Mouse (Mus musculus): ENCODE measurements around the gene Tpst1. TPM values are rescaled to one million over a fixed set of nuclear protein-coding genes. Genes with fewer than 3 reads are reported as not detected.

The Tpst1 gene
- total and polyA plus RNA-seq, 3 experiments, result 0.22 TPM; not detected in 2

GRCm38 (mm10) chr5:130089626-130090393 lies 16.7 kb downstream of the Tpst1 start:
- peaks cover 6% of the 10 kb centered on the region; the same call in 1 of the 2 replicates for H3K4me1 ChIP-seq (ENCODE audit: insufficient read depth, low read depth, low read length)
- ATAC-seq (ENCODE audit: extremely low read depth, insufficient number of reproducible peaks, low FRiP score, poor library complexity, severe bottlenecking) (no peak), DNase-seq (ENCODE audit: low spot score) (no peak)
- H3K27me3 ChIP-seq (ENCODE audit: insufficient read depth, low read length), result peaks cover 11% of the 10 kb centered on the region
- no peaks in the 10 kb centered on the region for H3K36me3 ChIP-seq (replicated peaks)
- no peak overlapping the region for H3K4me3 ChIP-seq (ENCODE audit: low read depth, low read length)
- TF ChIP-seq GATA2 (IDR thresholded peaks at IDR 0.05; ENCODE audit: borderline replicate concordance, low read depth, low read length) (no peak), POLR2AphosphoS5 (IDR thresholded peaks at IDR 0.05; ENCODE audit: insufficient replicate concordance, low read depth, low read length) (no peak), GATA1 (IDR thresholded peaks at IDR 0.05; ENCODE audit: borderline replicate concordance, low read length) (no peak), TAL1 (conservative IDR thresholded peaks at IDR 0.05; ENCODE audit: low read depth, low read length) (no peak), CTCF (IDR thresholded peaks at IDR 0.05; ENCODE audit: low read depth, low read length) (no peak)
- no peaks in the 10 kb centered on the region for H3K9me3 ChIP-seq (replicated peaks)

GRCm38 (mm10) chr5:130096754-130097153 lies 23.6 kb downstream of the Tpst1 start:
- TF ChIP-seq CTCF (IDR thresholded peaks at IDR 0.05; ENCODE audit: low read depth, low read length) (no peak), GATA1 (IDR thresholded peaks at IDR 0.05; ENCODE audit: borderline replicate concordance, low read length) (no peak), TAL1 (conservative IDR thresholded peaks at IDR 0.05; ENCODE audit: low read depth, low read length) (no peak), GATA2 (IDR thresholded peaks at IDR 0.05; ENCODE audit: borderline replicate concordance, low read depth, low read length) (no peak), POLR2AphosphoS5 (IDR thresholded peaks at IDR 0.05; ENCODE audit: insufficient replicate concordance, low read depth, low read length) (no peak)
- DNase-seq (ENCODE audit: low spot score), result no peak

GRCm38 (mm10) chr5:130097837-130098236 lies 24.7 kb downstream of the Tpst1 start:
- ATAC-seq (ENCODE audit: extremely low read depth, insufficient number of reproducible peaks, low FRiP score, poor library complexity, severe bottlenecking), result no peak
- H3K36me3 ChIP-seq (replicated peaks), result no peaks in the 10 kb centered on the region
- no peaks in the 10 kb centered on the region for H3K4me1 ChIP-seq (ENCODE audit: insufficient read depth, low read depth, low read length)
- peaks cover 18% of the 10 kb centered on the region for H3K27me3 ChIP-seq (ENCODE audit: insufficient read depth, low read length)
- DNase-seq (ENCODE audit: low spot score), result no peak
- peaks cover 3% of the 10 kb centered on the region; the same call in 1 of the 2 replicates for H3K9me3 ChIP-seq (replicated peaks)
- no peak overlapping the region for H3K4me3 ChIP-seq (ENCODE audit: low read depth, low read length)
- TF ChIP-seq GATA2 (IDR thresholded peaks at IDR 0.05; ENCODE audit: borderline replicate concordance, low read depth, low read length) (no peak), GATA1 (IDR thresholded peaks at IDR 0.05; ENCODE audit: borderline replicate concordance, low read length) (no peak), CTCF (IDR thresholded peaks at IDR 0.05; ENCODE audit: low read depth, low read length) (no peak), TAL1 (conservative IDR thresholded peaks at IDR 0.05; ENCODE audit: low read depth, low read length) (no peak), POLR2AphosphoS5 (IDR thresholded peaks at IDR 0.05; ENCODE audit: insufficient replicate concordance, low read depth, low read length) (no peak)

More at GRCm38 (mm10) chr5:130096754-130097153, 23.6 kb downstream of the Tpst1 start:
- no peak overlapping the region for H3K4me3 ChIP-seq (ENCODE audit: low read depth, low read length)
- ATAC-seq (ENCODE audit: extremely low read depth, insufficient number of reproducible peaks, low FRiP score, poor library complexity, severe bottlenecking), result no peak
- peaks cover 3% of the 10 kb centered on the region; the same call in 1 of the 2 replicates for H3K9me3 ChIP-seq (replicated peaks)
- no peaks in the 10 kb centered on the region for H3K4me1 ChIP-seq (ENCODE audit: insufficient read depth, low read depth, low read length)
- H3K36me3 ChIP-seq (replicated peaks), result no peaks in the 10 kb centered on the region
- peaks cover 16% of the 10 kb centered on the region for H3K27me3 ChIP-seq (ENCODE audit: insufficient read depth, low read length)

GRCm38 (mm10) chr5:130101724-130102123 lies 28.6 kb downstream of the Tpst1 start:
- Histone ChIP-seq H3K9me3 (replicated peaks) (peaks cover 3% of the 10 kb centered on the region; the same call in 1 of the 2 replicates), H3K36me3 (replicated peaks) (no peaks in the 10 kb centered on the region)
- ATAC-seq (ENCODE audit: extremely low read depth, insufficient number of reproducible peaks, low FRiP score, poor library complexity, severe bottlenecking), result no peak

GRCm38 (mm10) chr5:130109348-130109747 lies 36.2 kb downstream of the Tpst1 start:
- peaks cover 10% of the 10 kb centered on the region for H3K27me3 ChIP-seq (ENCODE audit: insufficient read depth, low read length)
- no peaks in the 10 kb centered on the region for H3K36me3 ChIP-seq (replicated peaks)
- ATAC-seq (ENCODE audit: extremely low read depth, insufficient number of reproducible peaks, low FRiP score, poor library complexity, severe bottlenecking), result no peak
- H3K4me1 ChIP-seq (ENCODE audit: insufficient read depth, low read depth, low read length), result no peaks in the 10 kb centered on the region
- TF ChIP-seq POLR2AphosphoS5 (IDR thresholded peaks at IDR 0.05; ENCODE audit: insufficient replicate concordance, low read depth, low read length) (no peak), GATA2 (IDR thresholded peaks at IDR 0.05; ENCODE audit: borderline replicate concordance, low read depth, low read length) (no peak), TAL1 (conservative IDR thresholded peaks at IDR 0.05; ENCODE audit: low read depth, low read length) (no peak), GATA1 (IDR thresholded peaks at IDR 0.05; ENCODE audit: borderline replicate concordance, low read length) (no peak), CTCF (IDR thresholded peaks at IDR 0.05; ENCODE audit: low read depth, low read length) (no peak)
- H3K9me3 ChIP-seq (replicated peaks), result no peaks in the 10 kb centered on the region
- no peak overlapping the region for H3K4me3 ChIP-seq (ENCODE audit: low read depth, low read length)
- DNase-seq (ENCODE audit: low spot score), result no peak

More at GRCm38 (mm10) chr5:130101724-130102123, 28.6 kb downstream of the Tpst1 start:
- Histone ChIP-seq H3K4me3 (ENCODE audit: low read depth, low read length) (no peak overlapping the region), H3K4me1 (ENCODE audit: insufficient read depth, low read depth, low read length) (no peaks in the 10 kb centered on the region), H3K27me3 (ENCODE audit: insufficient read depth, low read length) (peaks cover 18% of the 10 kb centered on the region)
- no peak for DNase-seq (ENCODE audit: low spot score)
- TF ChIP-seq GATA1 (IDR thresholded peaks at IDR 0.05; ENCODE audit: borderline replicate concordance, low read length) (no peak), TAL1 (conservative IDR thresholded peaks at IDR 0.05; ENCODE audit: low read depth, low read length) (no peak), POLR2AphosphoS5 (IDR thresholded peaks at IDR 0.05; ENCODE audit: insufficient replicate concordance, low read depth, low read length) (no peak), CTCF (IDR thresholded peaks at IDR 0.05; ENCODE audit: low read depth, low read length) (no peak), GATA2 (IDR thresholded peaks at IDR 0.05; ENCODE audit: borderline replicate concordance, low read depth, low read length) (no peak)

Data from G1E (cell line).